Mouse (Mus musculus): Measurements from ENCODE around the gene Espl1. TPM values are rescaled to one million over a fixed set of nuclear protein-coding genes. Genes with fewer than 3 reads are reported as not detected.
"Not testable (repeated sequence)": the region's sequence is repeated elsewhere in the genome, so short reads cannot be mapped to it uniquely, and the experiment has no call there.

Gene Espl1
- polyA plus RNA-seq, 1 experiment from 2014 or later: 28.0 TPM

DNA sequence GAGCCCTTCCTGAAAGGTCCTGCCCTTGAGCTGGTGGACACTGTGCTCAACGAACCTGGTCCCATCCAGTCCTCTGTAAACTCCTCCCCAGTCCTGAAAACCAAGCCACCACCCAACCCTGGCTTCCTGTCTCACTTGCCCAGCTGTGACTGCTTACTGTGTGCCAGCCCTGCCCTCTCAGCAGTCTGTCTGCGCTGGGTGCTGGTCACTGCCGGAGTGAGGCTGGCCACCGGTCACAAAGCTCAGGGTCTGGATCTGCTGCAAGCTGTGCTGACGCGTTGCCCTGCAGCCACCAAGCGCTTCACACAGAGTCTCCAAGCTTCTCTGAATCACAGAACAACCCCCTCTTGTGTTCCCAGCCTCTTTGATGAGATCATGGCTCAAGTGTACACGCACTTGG lies 19.2 kb downstream of the Espl1 start:
- Histone ChIP-seq H3K4me1 (replicated peaks; ENCODE audit: control insufficient read depth, insufficient read depth, low read length) (no peaks in the 10 kb centered on the region), H3K9me3 (ENCODE audit: control insufficient read depth, low read length) (no peaks in the 10 kb centered on the region), H3K4me2 (ENCODE audit: low read length) (no peak overlapping the region), H3K9ac (ENCODE audit: low read length) (no peak overlapping the region), H3K27me3 (replicated peaks; ENCODE audit: control insufficient read depth, insufficient read depth, low read length) (no peaks in the 10 kb centered on the region), H3K27ac (ENCODE audit: low read depth) (no peak overlapping the region), H3K36me3 (ENCODE audit: control insufficient read depth, insufficient read depth, low read length) (peaks cover 82% of the 10 kb centered on the region), H3K4me3 (ENCODE audit: low read depth, low read length) (no peak overlapping the region)
- ATAC-seq (replicated peaks; ENCODE audit: low FRiP score, low TSS enrichment, low read depth) (no peak; the same call in 1 of the 2 replicates), DNase-seq (ENCODE audit: low spot score) (no peak)
- 92% methylated on average over 8 of the region's 8 CpGs for WGBS

DNA sequence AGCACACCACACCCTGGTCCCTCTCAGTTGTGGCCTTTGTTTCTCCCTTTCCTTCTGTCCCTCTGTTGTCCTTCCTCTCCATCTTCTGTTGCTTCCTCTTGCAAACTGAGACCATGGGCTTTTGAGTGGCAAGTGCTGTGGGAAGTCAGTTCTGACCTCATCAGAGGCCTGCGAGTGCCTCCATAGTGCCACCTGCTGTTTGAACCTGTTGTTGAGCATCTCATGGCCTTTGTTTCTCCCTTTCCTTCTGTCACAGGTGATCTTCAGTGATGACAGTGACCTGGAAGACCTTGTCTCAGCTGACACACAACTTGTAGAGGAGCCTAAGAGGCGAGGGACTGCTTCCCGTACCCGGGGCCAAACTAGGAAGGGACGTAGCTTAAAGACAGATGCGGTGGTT lies 20.2 kb downstream of the Espl1 start:
- DNase-seq (ENCODE audit: low spot score) (peak; percentile 67), ATAC-seq (replicated peaks; ENCODE audit: low FRiP score, low TSS enrichment, low read depth) (no peak)
- Histone ChIP-seq H3K9me3 (ENCODE audit: control insufficient read depth, low read length) (no peaks in the 10 kb centered on the region), H3K4me3 (ENCODE audit: low read depth, low read length) (no peak overlapping the region), H3K27me3 (replicated peaks; ENCODE audit: control insufficient read depth, insufficient read depth, low read length) (no peaks in the 10 kb centered on the region), H3K9ac (ENCODE audit: low read length) (no peak overlapping the region), H3K4me2 (ENCODE audit: low read length) (no peak overlapping the region), H3K36me3 (ENCODE audit: control insufficient read depth, insufficient read depth, low read length) (peaks cover 87% of the 10 kb centered on the region), H3K4me1 (replicated peaks; ENCODE audit: control insufficient read depth, insufficient read depth, low read length) (no peaks in the 10 kb centered on the region), H3K27ac (ENCODE audit: low read depth) (no peak overlapping the region)
- 86% methylated on average over 6 of the region's 6 CpGs for WGBS

DNA sequence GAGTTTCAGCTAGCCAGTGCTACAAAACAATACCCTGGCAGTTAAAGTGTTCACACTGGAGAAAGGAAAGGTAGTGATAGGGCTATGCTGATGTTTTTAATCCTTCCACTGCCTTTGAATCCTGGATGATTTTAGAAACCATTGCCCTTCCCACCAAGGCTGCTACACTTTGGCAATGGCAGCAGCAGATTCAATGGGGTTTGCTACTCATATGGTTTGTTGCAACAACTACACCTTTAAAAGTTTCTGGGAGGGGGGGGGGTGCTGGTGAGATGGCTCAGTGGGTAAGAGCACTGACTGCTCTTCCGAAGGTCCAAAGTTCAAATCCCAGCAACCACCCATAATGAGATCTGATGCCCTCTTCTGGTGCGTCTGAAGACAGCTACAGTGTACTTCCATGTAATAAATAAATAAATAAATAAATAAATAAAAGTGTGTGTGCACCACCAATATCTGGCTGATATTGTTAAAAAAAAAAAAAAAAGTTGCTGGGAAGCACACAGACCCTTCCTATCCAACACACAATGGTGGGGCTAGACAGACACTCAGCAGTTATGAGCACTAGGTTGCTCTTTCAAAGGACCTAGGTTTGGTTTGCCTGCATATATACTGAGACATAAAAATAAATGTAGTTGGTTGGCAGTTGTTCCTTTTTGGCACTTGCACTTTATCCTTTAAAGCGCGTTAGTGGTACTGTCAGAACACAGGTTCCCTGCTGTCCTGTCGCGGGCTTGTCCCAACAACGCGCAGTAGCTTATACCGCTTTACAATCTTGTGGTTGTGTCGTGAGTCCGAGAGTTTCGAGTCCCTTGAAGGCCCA lies 28.8 kb downstream of the Espl1 start:
- H3K27me3 ChIP-seq (replicated peaks; ENCODE audit: control insufficient read depth, insufficient read depth, low read length): no peaks in the 10 kb centered on the region
- H3K9me3 ChIP-seq (ENCODE audit: control insufficient read depth, low read length): no peaks in the 10 kb centered on the region
- 70% methylated on average over 12 of the region's 12 CpGs for whole genome bisulfite sequencing
- H3K36me3 ChIP-seq (ENCODE audit: control insufficient read depth, insufficient read depth, low read length): peaks cover 58% of the 10 kb centered on the region
- H3K4me1 ChIP-seq (replicated peaks; ENCODE audit: control insufficient read depth, insufficient read depth, low read length): peaks cover 7% of the 10 kb centered on the region
- H3K4me2 ChIP-seq (ENCODE audit: low read length): peak overlapping the region; percentile 77; the same call in 1 of the 2 replicates
- H3K4me3 ChIP-seq (ENCODE audit: low read depth, low read length): no peak overlapping the region
- no peak for ATAC-seq (replicated peaks; ENCODE audit: low FRiP score, low TSS enrichment, low read depth)
- H3K9ac ChIP-seq (ENCODE audit: low read length): no peak overlapping the region
- H3K27ac ChIP-seq (ENCODE audit: low read depth): no peak overlapping the region
- no peak for DNase-seq (ENCODE audit: low spot score)

DNA sequence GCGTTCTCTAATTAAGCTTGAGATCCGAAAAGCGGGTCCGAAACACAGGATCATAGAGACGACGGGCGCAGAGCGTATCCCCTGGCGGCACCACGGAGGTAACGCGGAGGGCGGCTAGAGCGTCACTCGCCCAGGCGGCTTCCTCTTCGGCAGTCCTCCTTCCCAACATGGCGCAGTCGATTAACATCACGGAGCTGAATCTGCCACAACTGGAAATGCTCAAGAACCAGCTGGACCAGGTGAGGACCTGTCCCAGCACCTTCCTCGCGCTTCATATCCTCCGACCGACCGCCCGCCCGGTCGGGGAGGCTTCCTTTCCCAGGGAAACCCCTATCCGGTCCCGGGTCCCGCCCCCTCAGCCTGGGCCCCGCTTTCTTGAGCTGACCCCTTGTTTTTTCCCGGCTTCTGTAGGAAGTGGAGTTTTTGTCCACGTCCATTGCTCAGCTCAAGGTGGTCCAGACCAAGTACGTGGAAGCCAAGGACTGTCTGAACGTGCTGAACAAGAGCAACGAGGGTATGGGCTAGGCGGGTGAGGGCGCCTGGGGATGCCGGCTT lies 30.0 kb downstream of the Espl1 start, which contains the start of gene Pfdn5:
TSS of gene Pfdn5 (plus strand) at position 95 of the 555 bp plus-strand sequence.
- ATAC-seq (replicated peaks; ENCODE audit: low FRiP score, low TSS enrichment, low read depth) (peak; percentile 92), DNase-seq (ENCODE audit: low spot score) (peak; percentile 86)
- peaks cover 53% of the 10 kb centered on the region for H3K36me3 ChIP-seq (ENCODE audit: control insufficient read depth, insufficient read depth, low read length)

DNA sequence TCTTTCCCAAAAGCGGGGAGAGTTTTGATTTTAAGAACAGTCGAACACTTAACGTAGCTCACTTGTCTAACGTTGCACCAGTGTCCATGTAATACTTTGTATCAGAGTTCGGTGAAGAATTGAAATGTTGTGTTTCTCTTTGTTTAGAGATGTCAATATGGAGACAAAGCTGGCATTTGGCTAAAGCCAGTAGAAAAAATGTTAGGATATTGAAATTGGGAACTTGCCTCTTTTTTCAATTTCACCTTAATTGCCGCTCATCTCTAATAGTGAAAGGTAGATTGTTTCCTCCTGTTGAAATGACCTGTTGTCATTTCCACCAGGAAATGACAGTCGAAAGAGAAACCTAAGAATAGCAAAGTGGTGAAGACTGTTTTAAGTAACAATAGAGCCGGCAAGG lies 30.8 kb downstream of the Espl1 start:
- H3K4me1 ChIP-seq (replicated peaks; ENCODE audit: control insufficient read depth, insufficient read depth, low read length): peaks cover 13% of the 10 kb centered on the region
- H3K27me3 ChIP-seq (replicated peaks; ENCODE audit: control insufficient read depth, insufficient read depth, low read length): no peaks in the 10 kb centered on the region
- peak overlapping the region; percentile 69 for H3K9ac ChIP-seq (ENCODE audit: low read length)
- peak overlapping the region; percentile 72 for H3K4me3 ChIP-seq (ENCODE audit: low read depth, low read length)
- H3K9me3 ChIP-seq (ENCODE audit: control insufficient read depth, low read length): no peaks in the 10 kb centered on the region
- no peak overlapping the region for H3K27ac ChIP-seq (ENCODE audit: low read depth)
- H3K36me3 ChIP-seq (ENCODE audit: control insufficient read depth, insufficient read depth, low read length): peaks cover 46% of the 10 kb centered on the region
- H3K4me2 ChIP-seq (ENCODE audit: low read length): peak overlapping the region; percentile 77
- no peak for ATAC-seq (replicated peaks; ENCODE audit: low FRiP score, low TSS enrichment, low read depth)
- WGBS: 64% methylated on average over 8 of the region's 8 CpGs
- no peak for DNase-seq (ENCODE audit: low spot score)

More for the DNA sequence above, 30.0 kb downstream of the Espl1 start, which contains the start of gene Pfdn5:
- Histone ChIP-seq H3K27me3 (replicated peaks; ENCODE audit: control insufficient read depth, insufficient read depth, low read length) (no peaks in the 10 kb centered on the region), H3K4me3 (ENCODE audit: low read depth, low read length) (peak within 1 kb of the TSS; percentile 72), H3K27ac (ENCODE audit: low read depth) (peak within 1 kb of the TSS; percentile 54; the same call in 1 of the 2 replicates), H3K9ac (ENCODE audit: low read length) (peak within 1 kb of the TSS; percentile 69), H3K4me1 (replicated peaks; ENCODE audit: control insufficient read depth, insufficient read depth, low read length) (peaks cover 9% of the 10 kb centered on the region), H3K9me3 (ENCODE audit: control insufficient read depth, low read length) (no peaks in the 10 kb centered on the region), H3K4me2 (ENCODE audit: low read length) (peak within 1 kb of the TSS; percentile 77)
- 0% methylated on average over 40 of the region's 40 CpGs for WGBS

DNA sequence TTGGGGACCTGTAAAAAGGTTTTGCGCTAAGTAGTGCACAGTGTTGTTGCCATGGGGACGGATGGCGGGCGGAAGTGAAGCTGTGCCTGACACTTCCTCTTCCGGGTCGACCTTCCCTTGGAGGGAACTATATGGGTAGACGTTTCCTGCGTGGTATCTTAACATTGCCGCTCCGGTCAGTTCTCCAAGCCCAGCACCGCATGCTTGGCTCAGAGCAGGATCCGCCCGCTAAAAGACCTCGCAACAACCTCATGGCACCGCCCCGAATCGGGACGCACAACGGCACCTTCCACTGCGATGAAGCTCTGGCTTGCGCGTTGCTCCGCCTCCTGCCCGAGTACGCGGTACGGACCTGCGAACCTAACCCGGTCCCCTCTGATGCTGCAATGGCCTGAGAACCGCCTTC lies 35.5 kb downstream of the Espl1 start, which contains the start of gene Myg1:
TSS of gene Myg1 (plus strand) at position 100 of the 406 bp plus-strand sequence.
- WGBS: under 1% methylated on average over 30 of the region's 30 CpGs
- H3K4me2 ChIP-seq (ENCODE audit: low read length): peak within 1 kb of the TSS; percentile 97
- ATAC-seq (replicated peaks; ENCODE audit: low FRiP score, low TSS enrichment, low read depth) (peak; percentile 89), DNase-seq (ENCODE audit: low spot score) (peak; percentile 84)
- peaks cover 23% of the 10 kb centered on the region for H3K4me1 ChIP-seq (replicated peaks; ENCODE audit: control insufficient read depth, insufficient read depth, low read length)
- H3K27me3 ChIP-seq (replicated peaks; ENCODE audit: control insufficient read depth, insufficient read depth, low read length): no peaks in the 10 kb centered on the region
- H3K36me3 ChIP-seq (ENCODE audit: control insufficient read depth, insufficient read depth, low read length): peaks cover 53% of the 10 kb centered on the region
- no peaks in the 10 kb centered on the region for H3K9me3 ChIP-seq (ENCODE audit: control insufficient read depth, low read length)
- H3K27ac ChIP-seq (ENCODE audit: low read depth): peak within 1 kb of the TSS; percentile 48; the same call in 1 of the 2 replicates
- peak within 1 kb of the TSS; percentile 73 for H3K9ac ChIP-seq (ENCODE audit: low read length)
- peak within 1 kb of the TSS; percentile 66 for H3K4me3 ChIP-seq (ENCODE audit: low read depth, low read length)

DNA sequence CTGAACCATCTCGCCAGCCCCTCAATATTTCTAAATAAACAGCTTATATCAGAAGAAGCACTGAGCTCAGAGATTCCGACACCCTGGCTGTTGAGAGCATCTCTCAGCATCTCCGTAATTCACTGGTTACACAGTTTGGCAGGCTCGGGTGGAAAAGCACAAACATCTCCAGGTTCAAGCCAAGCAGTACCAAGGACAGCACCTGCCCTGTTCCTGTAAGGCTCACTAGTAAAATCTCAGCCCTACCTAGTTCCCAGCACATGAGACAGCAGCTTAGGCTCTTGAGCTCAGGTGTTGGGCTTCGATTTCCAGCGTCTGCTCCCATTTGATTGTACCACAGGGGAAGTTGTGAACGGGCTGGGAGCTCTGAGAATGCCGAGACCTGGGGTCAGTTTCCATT lies 39.2 kb downstream of the Espl1 start:
- Histone ChIP-seq H3K4me3 (ENCODE audit: low read depth, low read length) (no peak overlapping the region), H3K27ac (ENCODE audit: low read depth) (no peak overlapping the region), H3K36me3 (ENCODE audit: control insufficient read depth, insufficient read depth, low read length) (peaks cover 65% of the 10 kb centered on the region), H3K4me2 (ENCODE audit: low read length) (no peak overlapping the region), H3K4me1 (replicated peaks; ENCODE audit: control insufficient read depth, insufficient read depth, low read length) (peaks cover 16% of the 10 kb centered on the region), H3K27me3 (replicated peaks; ENCODE audit: control insufficient read depth, insufficient read depth, low read length) (no peaks in the 10 kb centered on the region), H3K9me3 (ENCODE audit: control insufficient read depth, low read length) (no peaks in the 10 kb centered on the region), H3K9ac (ENCODE audit: low read length) (no peak overlapping the region)
- ATAC-seq (replicated peaks; ENCODE audit: low FRiP score, low TSS enrichment, low read depth) (no peak), DNase-seq (ENCODE audit: low spot score) (no peak)
- 86% methylated on average over 8 of the region's 8 CpGs for WGBS

DNA sequence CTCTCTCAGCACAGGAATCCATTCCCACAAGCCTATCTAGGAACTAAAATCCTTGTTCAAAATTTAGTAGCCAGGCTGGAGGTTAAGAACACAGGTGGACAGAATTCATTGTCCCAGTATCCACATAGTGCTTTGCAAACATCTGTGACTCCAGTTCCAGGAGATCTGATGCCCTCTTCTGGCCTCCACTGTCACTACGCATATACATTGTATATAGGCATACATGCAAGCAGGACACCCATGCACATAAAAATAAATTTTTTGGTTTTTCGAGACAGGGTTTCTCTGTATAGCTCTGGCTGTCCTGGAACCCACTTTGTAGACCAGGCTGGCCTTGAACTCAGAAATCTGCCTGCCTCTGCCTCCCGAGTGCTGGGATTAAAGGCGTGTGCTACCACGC lies 39.9 kb downstream of the Espl1 start:
- Histone ChIP-seq H3K36me3 (ENCODE audit: control insufficient read depth, insufficient read depth, low read length) (peaks cover 63% of the 10 kb centered on the region), H3K4me1 (replicated peaks; ENCODE audit: control insufficient read depth, insufficient read depth, low read length) (peaks cover 16% of the 10 kb centered on the region)
- H3K27ac ChIP-seq (ENCODE audit: low read depth); H3K4me3 ChIP-seq (ENCODE audit: low read depth, low read length); H3K27me3 ChIP-seq (replicated peaks; ENCODE audit: control insufficient read depth, insufficient read depth, low read length); H3K9ac ChIP-seq (ENCODE audit: low read length); H3K4me2 ChIP-seq (ENCODE audit: low read length); ATAC-seq (replicated peaks; ENCODE audit: low FRiP score, low TSS enrichment, low read depth); H3K9me3 ChIP-seq (ENCODE audit: control insufficient read depth, low read length); DNase-seq (ENCODE audit: low spot score): not testable (repeated sequence)
- WGBS: 87% methylated on average over 5 of the region's 5 CpGs

All from intestine, embryonic 14.5 days (tissue).